Comparison of ENCODE assay signal across 16 mouse cellular contexts in genomic region chr1:185420776-185421175, GRCm38 (mm10). TPM values are rescaled to one million over a fixed set of nuclear protein-coding genes. Genes with fewer than 3 reads are reported as not detected.
"Had no signal": no experiment of that assay in that cellular context is flagged by ENCODE, and none has a peak within 500 bp of the region (broad histone marks: within the 10 kb centered on the region; RNA-seq: fewer than 3 reads in every experiment).

No protein-coding gene starts in this region.

- DNase-seq: kidney, adult 11 months; kidney, adult 9 months; kidney, postnatal 36 days; layer of hippocampus, adult 9-11 months; lung, postnatal 14 days; retina, postnatal 1 day; thymus, postnatal 4 days had no signal

- H3K4me2 ChIP-seq: limb, embryonic 12.5 days; lung, embryonic 15.5 days; midbrain, embryonic 11.5 days; neural tube, embryonic 13.5 days; stomach, embryonic 15.5 days had no signal

- ATAC-seq: midbrain, embryonic 16.5 days had no signal

- H3K4me3 ChIP-seq: limb, embryonic 12.5 days; lung, embryonic 15.5 days; megakaryocyte, embryonic 14.5 days; neural tube, embryonic 13.5 days; stomach, embryonic 15.5 days had no signal

- H3K9me3 ChIP-seq: limb, embryonic 12.5 days; lung, embryonic 15.5 days; megakaryocyte, embryonic 14.5 days; neural tube, embryonic 13.5 days; stomach, embryonic 15.5 days had no signal

- H3K4me1 ChIP-seq: limb, embryonic 12.5 days; lung, embryonic 15.5 days; neural tube, embryonic 13.5 days; stomach, embryonic 15.5 days had no signal

- H3K9ac ChIP-seq: limb, embryonic 12.5 days; lung, embryonic 15.5 days; neural tube, embryonic 13.5 days; stomach, embryonic 15.5 days had no signal

- H3K27me3 ChIP-seq: limb, embryonic 12.5 days; lung, embryonic 15.5 days; megakaryocyte, embryonic 14.5 days; neural tube, embryonic 13.5 days; stomach, embryonic 15.5 days had no signal

- H3K27ac ChIP-seq: kidney, postnatal 0 days; limb, embryonic 12.5 days; lung, embryonic 15.5 days; macrophage; neural tube, embryonic 13.5 days; stomach, embryonic 15.5 days had no signal

RNA-seq across cellular contexts. Expression of gene Slc30a10, which starts 33.9 kb away (rescaled TPM):
- polyA plus RNA-seq: lung, embryonic 15.5 days; macrophage had no signal
